Mouse (Mus musculus) ES-E14 (cell line): ENCODE data around the gene Ubtd1.

ENCODE experiments used
- CHD2 ChIP-seq: IDR thresholded peaks from 2 replicates; pipeline ENCODE4 v1.6.1; 2014; ENCODE audit warnings: mild to moderate bottlenecking, low read depth, low read length, inconsistent platforms
- MAFK ChIP-seq: IDR thresholded peaks from 2 replicates; pipeline ENCODE4 v1.6.1; 2014; ENCODE audit warnings: mild to moderate bottlenecking, low read depth, low read length, inconsistent platforms; ENCODE audit not compliant: insufficient read depth
- ZNF384 ChIP-seq: IDR thresholded peaks from 2 replicates; pipeline ENCODE4 v1.6.1; 2012; ENCODE audit warnings: low read depth, low read length, inconsistent platforms

DNA sequence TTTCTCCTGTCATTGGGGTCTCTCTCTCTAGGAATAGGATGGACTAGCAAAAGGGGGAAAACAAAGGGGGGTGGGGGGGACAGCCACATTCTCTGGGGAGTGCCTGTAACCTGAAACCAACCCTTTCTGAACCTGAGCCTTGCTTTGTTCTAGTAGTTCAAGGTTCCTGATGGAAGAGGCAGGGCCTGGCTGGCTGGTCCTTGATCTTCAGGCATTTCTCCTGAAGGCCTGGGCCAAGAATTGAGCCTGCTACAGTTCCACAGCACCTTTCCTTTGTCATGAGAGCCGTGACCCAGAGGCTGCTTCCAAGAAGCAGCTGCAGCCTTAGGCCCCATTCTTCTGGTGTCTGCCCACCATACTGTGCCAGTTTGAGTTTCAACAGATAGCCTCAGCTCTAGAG, 13.9 kb downstream of the Ubtd1 start:
- TF ChIP-seq CHD2 (no peak), MAFK (no peak), ZNF384 (no peak)
